Mouse (Mus musculus) bone marrow, adult 2 months (tissue): Measurements from ENCODE around the gene Ccl17.

Source experiments
- CTCF ChIP-seq: fragments of 200-500 bp; IDR thresholded peaks from 2 replicates; pipeline ENCODE4 v1.5.1; 2011; ENCODE audit warnings: low read length, control low read depth; ENCODE audit not compliant: control insufficient read depth, insufficient read depth
- POLR2A ChIP-seq: fragments of 200-500 bp; IDR thresholded peaks from 2 replicates; pipeline ENCODE4 v1.6.1; 2011; ENCODE audit warnings: low read depth, mild to moderate bottlenecking, control low read depth, low read length, borderline replicate concordance; ENCODE audit not compliant: control insufficient read depth

DNA sequence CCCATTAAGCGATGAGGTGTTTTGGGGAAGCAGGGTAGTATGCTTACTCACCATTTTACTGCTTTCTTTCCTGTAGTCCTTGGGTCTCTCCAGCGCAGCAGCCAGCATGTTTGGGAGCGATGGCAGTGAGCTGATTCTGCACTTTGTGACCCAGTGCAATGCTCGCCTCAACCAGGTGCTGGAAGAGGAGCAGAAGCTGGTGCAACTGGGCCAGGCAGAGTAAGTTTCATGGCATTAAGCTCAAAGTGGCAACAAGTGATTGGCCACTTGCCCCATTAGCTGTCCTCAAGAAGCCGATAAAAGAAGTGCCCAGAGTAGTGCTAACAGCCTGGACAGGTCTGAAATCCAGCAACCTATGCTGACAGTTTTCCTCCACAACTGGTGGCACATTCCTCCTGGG is 39.8 kb downstream of the Ccl17 start:
- TF ChIP-seq CTCF (no peak), POLR2A (no peak)
